Mouse (Mus musculus): ENCODE data around the gene Ap4b1.

DNA sequence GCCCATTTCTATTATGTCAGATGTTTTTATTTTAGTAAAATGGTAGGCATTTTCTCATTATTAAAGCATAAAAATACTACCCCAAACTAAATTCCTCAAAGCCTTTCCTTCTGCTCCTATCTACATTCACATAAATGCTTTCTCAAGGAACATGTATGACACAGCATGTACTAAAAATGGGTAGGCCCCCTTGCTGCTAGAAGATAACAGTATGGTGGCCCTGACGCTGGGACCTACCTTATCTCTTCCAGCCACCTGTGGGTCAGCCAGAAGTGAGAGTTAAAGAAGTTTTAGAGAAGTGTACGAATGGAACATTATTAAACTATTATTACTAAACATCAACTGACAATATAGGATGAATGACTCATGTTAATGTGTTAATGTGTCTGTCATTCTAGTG is 9.8 kb upstream of the Ap4b1 start:
- no peak for TF ChIP-seq CTCF (IDR thresholded peaks at IDR 0.05; ENCODE audit: borderline replicate concordance, control insufficient read depth, extremely low read depth, insufficient read depth, low read length, poor library complexity)
- TF ChIP-seq POLR2A (IDR thresholded peaks at IDR 0.05; ENCODE audit: control insufficient read depth, extremely low read depth, insufficient read depth, low read length, poor library complexity): no peak

Measured in thymus, adult 2 months (tissue).